Mouse (Mus musculus) adrenal gland, postnatal 4 days (tissue): ENCODE data around the gene Tmem104. TPM values are rescaled to one million over a fixed set of nuclear protein-coding genes. Genes with fewer than 3 reads are reported as not detected.

Experiments
- microRNA-seq: library from miRNA; unstranded; fragments of <30 nt; microRNA quantifications from one replicate; pipeline ENCODE4 v1.2.0, GENCODE M21; 2021
- total RNA-seq, 2 experiments: library from RNA; stranded (reverse); gene quantifications; 2 replicates each; pipeline ENCODE4 v1.2.3; 2021

Tmem104 gene
- total RNA-seq, 2 experiments from 2014 or later: 11.9 to 12.0 TPM

Small RNAs within 50 kb of the gene (microRNA-seq; reads per million reads assigned to microRNA genes)
- not detected for gene Gm25837

Other genes starting within 250 kb of the Tmem104 start
- gene Cd300c, start 218.3 kb upstream of the Tmem104 start, total RNA-seq: not detected
- gene Cd300ld, start 197.6 kb upstream of the Tmem104 start, total RNA-seq: under 1 TPM; 0.42 to 0.54 TPM
- gene Cd300c2, start 185.6 kb upstream of the Tmem104 start, total RNA-seq: 1 to 10 TPM; 4.2 to 4.4 TPM
- not detected for gene Cd300ld2, start 171.3 kb upstream of the Tmem104 start, total RNA-seq
- gene Cd300ld4, start 160.5 kb upstream of the Tmem104 start, total RNA-seq: under 1 TPM; 0.56 to 0.59 TPM
- 1 to 10 TPM; 1.0 to 1.8 TPM for gene Cd300ld5, start 149.7 kb upstream of the Tmem104 start, total RNA-seq
- gene Cd300ld3, start 139.1 kb upstream of the Tmem104 start, total RNA-seq: 1 to 10 TPM; 4.8 TPM
- under 1 TPM; 0.20 to 0.48 TPM for gene Cd300e, start 125.3 kb upstream of the Tmem104 start, total RNA-seq
- 1 to 10 TPM; 2.1 to 2.5 TPM for gene Rab37, start 96.1 kb upstream of the Tmem104 start, total RNA-seq
- gene Cd300lf, start 53.5 kb upstream of the Tmem104 start, total RNA-seq: 1 to 10 TPM; 2.0 to 2.2 TPM
- gene Slc9a3r1, start 24.1 kb upstream of the Tmem104 start, total RNA-seq: 10 to 100 TPM; 28.9 to 37.6 TPM
- gene Nat9, start 372 bp downstream of the Tmem104 start, total RNA-seq: 10 to 100 TPM; 21.6 to 22.1 TPM
- gene Grin2c, start 79.8 kb downstream of the Tmem104 start, total RNA-seq: 1 to 10 TPM; 1.8 to 2.0 TPM
- 100 to 1,000 TPM; 608 to 629 TPM for gene Fdxr, start 89.6 kb downstream of the Tmem104 start, total RNA-seq
- 10 to 100 TPM; 26.0 to 31.3 TPM for gene Fads6, start 110.2 kb downstream of the Tmem104 start, total RNA-seq
- gene Otop2, start 119.7 kb downstream of the Tmem104 start, total RNA-seq: not detected
- gene Ush1g, start 134.6 kb downstream of the Tmem104 start, total RNA-seq: under 1 TPM; 0.73 to 0.84 TPM
- under 1 TPM; 0.17 to 0.20 TPM for gene Otop3, start 147.2 kb downstream of the Tmem104 start, total RNA-seq
- 10 to 100 TPM; 29.0 to 34.2 TPM for gene Hid1, start 180.3 kb downstream of the Tmem104 start, total RNA-seq
- gene Cdr2l, start 194.4 kb downstream of the Tmem104 start, total RNA-seq: 10 to 100 TPM; 44.3 to 47.4 TPM
- 100 to 1,000 TPM; 150 to 158 TPM for gene Mrpl58, start 216.3 kb downstream of the Tmem104 start, total RNA-seq
- 100 to 1,000 TPM; 503 to 527 TPM for gene Atp5h, start 232.5 kb downstream of the Tmem104 start, total RNA-seq
- 10 to 100 TPM; 56.7 to 61.6 TPM for gene Kctd2, start 232.6 kb downstream of the Tmem104 start, total RNA-seq